Mouse (Mus musculus) stomach, postnatal 0 days (tissue): ENCODE measurements at regions not wholly inside any gene's neighbourhood (a gene's known extent, or its start where the extent isn't known, plus 50 kb on each side); places are given as distances from the start of the nearest gene placed in this dataset.

ENCODE experiments used
- CTCF ChIP-seq: IDR thresholded peaks from 2 replicates; pipeline ENCODE4 v1.5.1; 2016; ENCODE audit warnings: antibody characterized with exemption, low read depth, mild to moderate bottlenecking, moderate library complexity
- EP300 ChIP-seq: optimal IDR thresholded peaks from 2 replicates; pipeline ENCODE3; 2016; ENCODE audit warnings: antibody characterized with exemption

DNA sequence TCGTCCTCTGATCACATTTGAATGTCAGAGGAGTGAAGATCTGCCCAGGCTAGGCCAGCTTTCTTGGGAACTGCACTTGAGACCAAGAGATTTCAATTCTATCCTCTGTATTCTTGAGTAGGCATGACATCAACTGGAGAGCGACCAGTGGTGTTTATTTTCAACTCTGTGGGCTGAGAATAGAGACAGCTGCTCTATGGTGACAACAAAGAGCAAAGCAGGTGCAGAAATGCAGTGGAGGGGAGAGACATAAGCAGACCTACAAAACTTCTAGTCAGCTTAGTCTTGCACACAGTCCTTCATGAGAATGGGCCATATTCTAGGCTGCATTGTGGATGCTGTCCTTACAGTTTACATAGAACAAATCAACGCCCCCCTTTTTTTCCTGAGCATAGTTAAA, 303.2 kb upstream of the Meis2 start:
- TF ChIP-seq EP300: no peak
- no peak for TF ChIP-seq CTCF
